Mouse (Mus musculus): ENCODE measurements at regions not wholly inside any gene's neighbourhood (a gene's known extent, or its start where the extent isn't known, plus 50 kb on each side); places are given as distances from the start of the nearest gene placed in this dataset.

DNA sequence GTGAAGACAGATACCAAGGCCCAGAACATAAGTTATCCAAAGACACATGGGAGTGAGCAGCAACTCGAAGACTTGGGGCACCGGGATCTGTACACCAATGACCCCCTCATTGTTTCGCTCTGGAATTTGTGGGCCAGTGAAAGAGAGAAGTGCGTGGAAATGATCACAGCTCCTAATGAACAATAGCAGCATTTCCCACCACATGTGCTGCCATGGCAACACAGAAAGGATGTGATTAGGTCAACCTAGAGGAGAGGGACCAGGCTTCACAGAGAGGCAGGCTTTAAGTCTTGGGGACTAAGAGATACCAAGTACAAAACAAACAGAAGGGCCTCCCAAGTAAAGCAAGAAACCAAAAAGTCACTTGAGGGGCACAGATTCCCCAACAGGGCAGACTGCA lies 339.3 kb upstream of the Kazn start:
- TF ChIP-seq CTCF (IDR thresholded peaks at IDR 0.05; ENCODE audit: extremely low read depth, insufficient read depth, insufficient read length, insufficient replicate concordance): no peak
- no peak for TF ChIP-seq POLR2A (IDR thresholded peaks at IDR 0.05; ENCODE audit: low read depth, low read length)
